Mouse (Mus musculus) heart, embryonic 11.5 days (tissue): ENCODE measurements around the gene Tpbgl. TPM values are rescaled to one million over a fixed set of nuclear protein-coding genes. Genes with fewer than 3 reads are reported as not detected.

ENCODE experiments used
- ATAC-seq: fragments of 200-750 bp; cut with Nextera tagmentation; replicated peaks from 2 replicates; pipeline ENCODE4 v1.8.0; 2017; ENCODE audit warnings: moderate library complexity; ENCODE audit not compliant: insufficient number of reproducible peaks, low FRiP score, low TSS enrichment
- H3K27ac ChIP-seq: fragments of 300-500 bp; sonication (generic); 2 replicates; pipeline ENCODE4 v1.5.1; 2014; ENCODE audit warnings: mild to moderate bottlenecking, low read depth, low read length
- H3K27me3 ChIP-seq: fragments of 300-500 bp; sonication (generic); 2 replicates; pipeline ENCODE4 v1.6.1; 2014; ENCODE audit warnings: mild to moderate bottlenecking, low read length, mixed read lengths; ENCODE audit not compliant: control insufficient read depth, insufficient read depth
- H3K36me3 ChIP-seq: fragments of 300-500 bp; sonication (generic); 2 replicates; pipeline ENCODE4 v1.6.1; 2014; ENCODE audit warnings: mild to moderate bottlenecking, low read length, moderate library complexity, mixed read lengths; ENCODE audit not compliant: control insufficient read depth, insufficient read depth
- H3K4me1 ChIP-seq: fragments of 300-500 bp; sonication (generic); 2 replicates; pipeline ENCODE4 v1.6.1; 2014; ENCODE audit warnings: low read length; ENCODE audit not compliant: control insufficient read depth, insufficient read depth
- H3K4me2 ChIP-seq: fragments of 300-500 bp; sonication (generic); 2 replicates; pipeline ENCODE4 v1.6.1; 2014; ENCODE audit warnings: mild to moderate bottlenecking, moderate library complexity
- H3K4me3 ChIP-seq: fragments of 300-500 bp; sonication (generic); 2 replicates; pipeline ENCODE4 v1.5.1; 2014; ENCODE audit warnings: low read depth, low read length
- H3K9ac ChIP-seq: fragments of 300-500 bp; sonication (generic); 2 replicates; pipeline ENCODE4 v1.6.1; 2014; ENCODE audit warnings: mild to moderate bottlenecking, low read depth, low read length, moderate library complexity
- H3K9me3 ChIP-seq: fragments of 300-500 bp; sonication (generic); replicated peaks from 2 replicates; pipeline ENCODE4 v1.6.1; 2016; ENCODE audit warnings: low read length; ENCODE audit not compliant: control insufficient read depth
- WGBS: fragments of 180-500 bp; shearing (Covaris S2); extraction: QIAGEN DNeasy Blood & Tissue Kit; methylation state at CpG from one replicate; pipeline ENCODE4 v1.1.7; 2014; ENCODE audit not compliant: insufficient replicate concordance; 5-methylcytosine and 5-hydroxymethylcytosine counted together
- polyA plus RNA-seq: library from polyadenylated mRNA; unstranded; fragments of >200 nt; fragmentation: Nextera tagmentation; extraction: Ambion mirVana; gene quantifications from 2 replicates; pipeline ENCODE4 v1.2.1, GENCODE M21; 2014

The Tpbgl gene
- polyA plus RNA-seq, 1 experiment from 2014 or later, result 1.4 TPM

GRCm38 (mm10) chr7:99593868-99594803, 32.8 kb downstream of the Tpbgl start:
- H3K9ac ChIP-seq, result peak overlapping the region; percentile 54; the same call in 1 of the 2 replicates
- peak overlapping the region; percentile 37 for H3K27ac ChIP-seq
- H3K4me3 ChIP-seq, result peak overlapping the region; percentile 27
- peak; percentile 83 for ATAC-seq
- WGBS, result 61% methylated on average over 15 of the region's 15 CpGs
- H3K4me1 ChIP-seq, result no peaks in the 10 kb centered on the region
- H3K36me3 ChIP-seq, result peaks cover 7% of the 10 kb centered on the region
- H3K27me3 ChIP-seq, result no peaks in the 10 kb centered on the region
- H3K4me2 ChIP-seq, result peak overlapping the region; percentile 19; the same call in 1 of the 2 replicates
- no peaks in the 10 kb centered on the region for H3K9me3 ChIP-seq

DNA sequence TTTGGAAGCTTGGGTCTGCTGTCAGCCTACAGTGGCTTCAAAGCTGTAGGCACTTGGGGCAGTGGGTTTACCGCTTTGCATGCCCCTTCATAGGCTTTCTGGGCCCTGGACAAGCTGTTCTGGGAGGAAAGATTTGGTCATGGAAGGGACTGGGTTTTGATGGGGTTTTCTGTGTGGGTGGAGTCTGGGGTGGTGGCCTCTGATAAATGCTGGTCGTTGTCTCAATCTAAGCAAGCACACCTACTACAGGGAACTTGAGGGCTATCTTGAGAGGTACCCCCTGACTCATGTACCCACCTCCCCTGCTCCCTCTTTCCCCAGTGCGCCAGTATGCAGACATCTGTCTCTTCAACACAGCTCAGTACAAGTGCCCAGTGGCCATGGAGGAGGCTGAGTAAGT, 34.2 kb downstream of the Tpbgl start:
- no peaks in the 10 kb centered on the region for H3K27me3 ChIP-seq
- no peaks in the 10 kb centered on the region for H3K4me1 ChIP-seq
- peak overlapping the region; percentile 39; the same call in 1 of the 2 replicates for H3K4me2 ChIP-seq
- H3K27ac ChIP-seq, result no peak overlapping the region; the same call in 1 of the 2 replicates
- H3K9ac ChIP-seq, result no peak overlapping the region
- H3K4me3 ChIP-seq, result no peak overlapping the region
- peaks cover 3% of the 10 kb centered on the region for H3K36me3 ChIP-seq
- peak; percentile 58; the same call in 1 of the 2 replicates for ATAC-seq
- no peaks in the 10 kb centered on the region for H3K9me3 ChIP-seq
- WGBS, result 77% methylated on average over 3 of the region's 3 CpGs

DNA sequence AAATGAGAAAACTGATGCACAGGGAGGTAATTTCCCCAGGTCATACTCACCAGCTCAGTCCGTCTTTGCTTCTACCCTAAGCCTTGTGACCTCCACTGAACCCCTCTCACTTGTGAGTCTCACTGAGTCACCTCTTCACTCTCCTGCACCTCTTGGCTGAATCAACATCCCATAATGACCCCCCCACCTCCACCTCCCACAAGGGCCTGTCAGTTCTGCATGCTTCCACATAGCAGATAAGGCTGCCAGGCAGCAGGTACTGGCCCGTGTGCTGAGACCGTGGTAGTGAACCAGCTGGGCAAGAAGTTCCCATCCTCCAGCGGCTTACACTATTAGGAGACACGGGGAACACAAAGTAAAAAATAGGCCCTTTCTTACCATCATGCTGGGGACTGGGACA, 36.3 kb downstream of the Tpbgl start:
- 74% methylated on average over 5 of the region's 5 CpGs for WGBS
- Histone ChIP-seq H3K4me3 (no peak overlapping the region), H3K27me3 (no peaks in the 10 kb centered on the region), H3K4me1 (no peaks in the 10 kb centered on the region), H3K9me3 (no peaks in the 10 kb centered on the region), H3K4me2 (no peak overlapping the region), H3K36me3 (peaks cover under 1% of the 10 kb centered on the region), H3K27ac (no peak overlapping the region), H3K9ac (no peak overlapping the region)
- no peak for ATAC-seq

DNA sequence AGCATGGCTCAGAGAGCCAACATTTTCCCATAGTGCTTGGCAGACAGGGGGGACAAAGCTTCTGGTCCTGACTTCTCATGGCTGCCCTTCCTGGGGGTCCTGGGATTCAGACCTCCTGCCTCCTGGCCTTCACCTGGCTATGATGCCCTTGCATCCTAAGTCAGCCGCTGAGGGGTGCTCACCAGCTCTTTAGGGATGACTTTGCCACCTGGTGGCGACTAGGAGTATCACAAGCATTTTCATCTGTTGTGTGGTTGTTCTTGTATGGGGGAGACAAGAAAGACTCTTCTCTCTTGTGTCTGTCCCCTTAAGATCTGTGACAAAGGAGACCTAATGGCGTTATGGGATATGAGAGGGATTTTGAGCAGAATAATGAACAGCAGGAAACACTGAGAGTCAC, 36.8 kb downstream of the Tpbgl start:
- Histone ChIP-seq H3K27ac (no peak overlapping the region), H3K27me3 (no peaks in the 10 kb centered on the region), H3K4me3 (no peak overlapping the region), H3K4me2 (no peak overlapping the region), H3K9me3 (no peaks in the 10 kb centered on the region), H3K9ac (no peak overlapping the region), H3K4me1 (no peaks in the 10 kb centered on the region), H3K36me3 (no peaks in the 10 kb centered on the region; the same call in 1 of the 2 replicates)
- ATAC-seq, result no peak
- WGBS, result 12% methylated on average over 3 of the region's 3 CpGs

DNA sequence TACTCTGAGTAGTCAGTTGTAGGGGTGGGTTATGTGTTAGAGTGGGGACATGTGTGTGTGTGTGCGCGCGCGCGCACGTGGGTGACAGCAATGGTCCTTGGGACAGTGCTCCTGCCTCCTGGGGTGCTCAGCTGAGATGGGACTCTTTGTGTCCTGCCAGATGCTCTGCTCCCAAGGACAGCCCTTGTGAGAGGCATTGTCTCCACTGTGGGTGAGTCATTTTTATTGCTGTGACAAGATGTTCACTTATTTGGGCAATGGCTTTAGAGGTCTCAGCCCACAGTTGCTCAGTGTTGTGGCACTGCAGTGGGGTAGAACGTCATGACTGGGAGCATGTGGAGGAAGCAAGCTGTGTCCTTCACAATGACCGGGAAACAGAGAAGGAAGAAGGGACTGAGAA, 40.9 kb downstream of the Tpbgl start:
- Histone ChIP-seq H3K4me2 (no peak overlapping the region), H3K27me3 (no peaks in the 10 kb centered on the region), H3K4me3 (no peak overlapping the region), H3K9me3 (no peaks in the 10 kb centered on the region), H3K36me3 (no peaks in the 10 kb centered on the region), H3K9ac (no peak overlapping the region), H3K4me1 (no peaks in the 10 kb centered on the region), H3K27ac (no peak overlapping the region)
- WGBS, result 92% methylated on average over 8 of the region's 8 CpGs
- no peak for ATAC-seq

DNA sequence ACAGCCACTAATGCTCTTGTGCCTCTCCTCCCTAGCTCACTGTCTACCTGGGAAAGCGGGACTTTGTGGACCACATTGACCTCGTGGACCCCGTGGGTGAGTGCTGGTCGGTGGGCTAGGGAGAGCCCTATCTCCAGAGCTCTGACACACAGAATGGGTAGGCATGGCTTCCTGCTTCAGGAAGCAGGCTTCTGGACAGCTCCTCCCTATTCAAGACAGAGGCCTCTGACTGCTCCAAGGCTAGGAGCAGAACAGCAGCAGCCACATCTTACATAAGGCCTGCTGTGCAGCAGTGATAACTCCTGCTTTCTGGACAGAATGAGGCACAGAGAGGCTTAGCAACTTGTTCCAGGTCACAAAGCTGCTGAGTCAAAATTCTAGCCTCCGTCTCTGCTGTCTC, 43.3 kb downstream of the Tpbgl start:
- H3K9ac ChIP-seq, result no peak overlapping the region
- H3K4me1 ChIP-seq, result peaks cover 9% of the 10 kb centered on the region
- WGBS, result 61% methylated on average over 5 of the region's 5 CpGs
- no peak overlapping the region for H3K4me2 ChIP-seq
- no peak overlapping the region for H3K27ac ChIP-seq
- no peaks in the 10 kb centered on the region for H3K9me3 ChIP-seq
- no peaks in the 10 kb centered on the region for H3K27me3 ChIP-seq
- H3K4me3 ChIP-seq, result no peak overlapping the region
- ATAC-seq, result no peak
- no peaks in the 10 kb centered on the region for H3K36me3 ChIP-seq

- no peak for ATAC-seq
- WGBS, result 48% methylated on average over 4 of the region's 4 CpGs
- no peak overlapping the region for H3K9ac ChIP-seq
- peaks cover 9% of the 10 kb centered on the region for H3K4me1 ChIP-seq
- no peak overlapping the region for H3K4me3 ChIP-seq
- no peaks in the 10 kb centered on the region for H3K9me3 ChIP-seq
- no peaks in the 10 kb centered on the region for H3K27me3 ChIP-seq
- H3K27ac ChIP-seq, result no peak overlapping the region
- H3K4me2 ChIP-seq, result no peak overlapping the region
- no peaks in the 10 kb centered on the region for H3K36me3 ChIP-seq
Observed at GRCm38 (mm10) chr7:99582867-99583266, 44.0 kb downstream of the Tpbgl start.

GRCm38 (mm10) chr7:99582306-99582705, 44.6 kb downstream of the Tpbgl start:
- Histone ChIP-seq H3K27ac (no peak overlapping the region), H3K27me3 (no peaks in the 10 kb centered on the region), H3K9me3 (no peaks in the 10 kb centered on the region), H3K36me3 (no peaks in the 10 kb centered on the region), H3K9ac (no peak overlapping the region), H3K4me1 (peaks cover 9% of the 10 kb centered on the region), H3K4me2 (no peak overlapping the region), H3K4me3 (no peak overlapping the region)
- ATAC-seq, result no peak
- WGBS, result 52% methylated on average over 7 of the region's 7 CpGs
